Mouse (Mus musculus) kidney, postnatal 4 days (tissue): ENCODE results near the gene Aptx.

Experiments used
- DNase-seq, 2 experiments: peaks; one replicate each; pipeline ENCODE4 v3.0.0; 2021; ENCODE audit warnings: mixed read lengths in 2 of 2

The Aptx gene

DNA sequence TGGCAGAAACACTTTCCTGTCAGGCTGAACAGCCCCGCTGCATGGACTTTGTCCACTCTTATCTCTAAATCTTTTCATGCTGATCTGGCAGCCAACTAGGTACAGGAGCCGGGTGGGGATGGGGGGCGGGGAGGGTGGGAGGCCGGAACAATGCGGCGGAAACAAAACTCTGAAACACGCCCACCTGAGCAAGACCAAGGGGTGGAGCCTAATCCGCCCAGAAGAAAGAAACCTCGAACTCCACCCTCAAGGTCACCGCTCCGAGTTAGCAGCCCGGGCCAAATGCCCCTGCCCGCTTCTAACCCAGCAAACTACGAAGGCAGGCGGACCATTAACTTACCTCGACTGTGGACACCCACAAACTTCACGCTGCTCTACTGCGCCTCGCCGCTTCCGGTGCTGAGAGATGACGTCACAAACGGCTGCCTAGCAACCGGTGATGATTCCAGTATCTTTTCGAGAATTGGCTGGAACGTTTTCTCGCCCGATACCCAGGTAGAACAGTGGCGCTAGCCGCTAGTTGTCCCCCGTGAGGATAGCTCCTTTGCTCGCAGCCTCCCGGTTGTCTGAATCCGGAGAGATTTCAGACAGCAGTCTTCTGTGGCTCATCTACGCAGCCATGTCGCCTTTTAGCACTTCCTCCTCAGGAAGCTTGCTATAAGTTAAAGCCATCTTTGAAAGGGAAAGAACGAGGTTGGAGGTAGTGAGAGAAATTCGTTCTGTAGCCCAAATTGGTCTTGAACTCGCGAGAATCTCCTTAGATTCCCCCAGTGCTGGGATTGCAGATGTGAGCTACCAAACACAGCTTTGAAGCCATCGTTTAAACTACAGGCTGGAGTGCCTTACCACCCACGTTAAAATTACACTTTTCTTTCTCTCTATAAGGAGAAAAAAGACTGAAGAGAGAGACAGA lies at the start of gene Aptx:
TSS of gene Aptx (minus strand) at position 398 of the 913 bp plus-strand sequence.
- peak; percentile 97 for DNase-seq

- DNase-seq: no peak
Observed at GRCm38 (mm10) chr4:40735351-40735750, 32.4 kb upstream of the Aptx start.

GRCm38 (mm10) chr4:40731262-40731661 lies 28.3 kb upstream of the Aptx start:
- DNase-seq: no peak

DNA sequence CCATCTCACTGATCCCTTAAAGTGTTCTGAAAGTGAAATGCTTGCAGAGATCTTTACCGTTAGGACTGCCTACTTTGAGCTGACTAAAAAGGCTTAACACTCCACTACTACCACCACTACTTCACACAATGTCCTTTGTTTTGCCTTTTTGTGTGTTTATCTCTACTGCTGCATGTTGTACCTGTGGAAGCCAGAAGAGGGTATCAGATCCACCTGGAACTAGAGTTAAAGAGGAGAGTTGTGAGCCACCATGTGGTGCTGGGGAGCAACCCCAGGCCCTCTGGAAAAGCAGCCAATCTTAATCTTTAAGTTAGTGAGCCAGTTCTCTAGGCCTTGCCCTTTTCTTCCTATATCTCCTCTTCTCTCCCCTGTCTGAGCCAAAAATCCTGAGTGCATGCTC lies 24.3 kb upstream of the Aptx start:
- DNase-seq: no peak

DNA sequence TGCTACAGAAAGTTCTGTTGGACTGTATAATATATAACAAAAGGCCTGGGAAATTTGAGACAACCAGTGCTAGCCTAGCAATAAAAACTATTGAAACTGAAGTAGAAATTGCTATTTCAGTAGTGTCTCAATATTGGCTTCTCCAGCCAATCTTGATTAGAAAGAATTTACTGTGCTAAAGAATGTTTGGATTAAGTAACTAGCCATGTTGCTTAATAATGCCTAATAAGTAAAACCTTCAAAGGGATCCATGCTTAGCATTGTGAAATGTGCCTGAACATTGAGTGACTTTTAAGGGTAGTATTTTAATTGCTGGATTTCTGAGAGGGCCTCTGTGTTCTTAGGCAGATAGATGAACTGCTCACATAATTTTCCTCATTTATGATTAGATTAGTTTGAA lies 22.6 kb upstream of the Aptx start:
- DNase-seq: no peak

DNA sequence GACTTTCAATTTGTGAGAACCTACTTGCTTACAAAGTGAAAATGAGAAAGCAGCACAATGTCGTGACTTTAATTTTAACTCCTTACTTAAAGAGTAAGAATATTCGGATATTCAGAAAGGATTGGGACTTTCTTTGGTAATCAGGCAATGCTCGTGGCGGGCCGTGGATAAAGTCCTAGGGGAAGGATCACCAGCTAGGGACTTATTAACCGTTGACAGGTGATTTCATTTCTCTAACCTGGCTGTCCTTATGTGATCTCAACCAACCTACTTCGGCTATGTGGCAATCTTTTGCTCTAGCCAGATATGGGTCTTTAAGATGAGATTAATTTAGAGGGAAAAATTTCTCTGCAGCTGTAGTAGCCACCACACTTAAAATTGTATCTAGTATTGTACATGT lies 22.1 kb upstream of the Aptx start:
- no peak for DNase-seq

GRCm38 (mm10) chr4:40722687-40723460 lies 19.9 kb upstream of the Aptx start:
- peak; percentile 84 to 90 for DNase-seq

GRCm38 (mm10) chr4:40722011-40722666 lies 19.1 kb upstream of the Aptx start, which contains the start of gene Dnaja1:
TSS of gene Dnaja1 (plus strand) at chr4:40722150.
- peak; percentile 99 for DNase-seq

GRCm38 (mm10) chr4:40720910-40721309 lies 17.9 kb upstream of the Aptx start:
- DNase-seq: no peak

DNA sequence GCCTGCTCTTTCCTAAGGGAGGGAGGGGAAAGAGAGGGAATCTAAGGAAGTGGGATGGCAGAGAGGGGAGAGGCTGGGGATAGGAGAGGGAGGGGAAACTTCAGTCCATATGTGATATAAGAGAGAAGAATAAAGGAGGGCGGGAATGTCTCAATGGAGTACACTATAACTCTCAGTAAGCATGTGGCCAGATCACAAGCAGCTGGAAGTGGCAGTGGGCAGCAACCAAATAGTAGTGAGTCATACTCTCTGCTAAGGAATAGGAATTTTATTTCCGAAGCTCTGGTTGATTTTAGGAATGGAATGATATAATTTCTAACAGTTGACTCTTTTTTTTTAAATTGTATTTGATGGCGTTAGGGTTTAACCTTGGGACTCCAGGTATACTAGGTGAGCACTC lies 14.1 kb upstream of the Aptx start:
- DNase-seq: no peak

GRCm38 (mm10) chr4:40703710-40704275 lies 799 bp upstream of the Aptx start:
- DNase-seq: peak in 1 of 2 experiments; percentile 43

DNA sequence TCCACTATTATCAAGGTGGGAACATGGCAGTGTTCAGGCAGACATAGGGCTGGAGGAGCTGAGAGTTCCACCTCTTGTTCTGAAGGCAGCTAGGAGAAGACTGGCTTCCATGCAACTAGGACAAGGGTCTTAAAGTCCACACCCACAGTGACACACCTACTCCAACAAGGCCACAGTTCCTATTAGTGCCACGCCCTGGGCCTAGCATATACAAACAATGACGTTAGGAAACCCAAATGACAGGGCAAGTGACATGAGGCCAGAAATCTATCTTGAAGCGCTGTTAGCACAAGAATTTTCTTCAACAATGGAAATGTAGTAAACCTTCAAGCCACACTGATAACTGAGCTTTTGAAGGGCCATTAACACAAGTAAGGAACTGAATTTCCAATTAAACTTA lies 1.2 kb downstream of the Aptx start:
- no peak for DNase-seq

DNA sequence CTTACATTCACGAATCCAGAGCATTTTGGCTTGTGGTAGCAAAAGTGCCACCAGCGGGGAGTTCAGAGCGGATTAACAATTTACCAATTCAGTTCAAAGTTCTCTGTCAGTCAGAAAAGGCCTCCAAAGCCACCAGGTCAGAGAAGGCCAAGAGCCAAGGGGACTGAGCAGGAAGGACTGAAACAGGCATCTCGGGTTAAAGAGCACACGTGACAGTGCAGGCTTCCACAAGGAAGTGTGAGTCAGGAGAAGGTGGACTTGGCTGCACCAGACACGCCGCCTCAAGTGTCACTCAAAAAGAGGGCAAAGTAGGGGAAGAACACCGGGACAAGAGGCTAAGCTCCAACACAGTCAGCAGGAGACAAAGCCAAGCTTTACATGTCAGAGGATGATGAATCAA lies 2.8 kb downstream of the Aptx start:
- DNase-seq: peak; percentile 20 to 63

- DNase-seq: no peak
Observed at GRCm38 (mm10) chr4:40697059-40697458, 5.9 kb downstream of the Aptx start.

GRCm38 (mm10) chr4:40691100-40691499 lies 11.9 kb downstream of the Aptx start:
- no peak for DNase-seq

DNA sequence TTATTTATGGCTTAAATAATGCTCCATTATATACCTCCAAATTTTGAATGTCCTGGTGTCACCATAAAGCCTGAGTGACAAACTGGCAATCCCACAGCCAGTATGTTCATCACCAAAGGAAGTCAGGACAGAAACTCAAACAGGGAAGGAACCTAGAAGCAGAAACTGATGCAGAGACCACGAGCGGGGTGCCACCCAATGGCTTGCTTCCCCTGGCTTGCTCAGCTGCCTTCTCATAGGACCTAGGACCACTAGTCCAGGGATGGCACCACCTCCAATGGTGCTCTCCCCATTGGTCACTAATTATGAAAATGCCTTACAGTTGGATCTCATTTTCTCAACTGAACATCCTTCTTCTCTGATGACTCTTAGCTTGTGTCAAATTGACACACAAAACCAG lies 19.7 kb downstream of the Aptx start:
- DNase-seq: no peak

DNA sequence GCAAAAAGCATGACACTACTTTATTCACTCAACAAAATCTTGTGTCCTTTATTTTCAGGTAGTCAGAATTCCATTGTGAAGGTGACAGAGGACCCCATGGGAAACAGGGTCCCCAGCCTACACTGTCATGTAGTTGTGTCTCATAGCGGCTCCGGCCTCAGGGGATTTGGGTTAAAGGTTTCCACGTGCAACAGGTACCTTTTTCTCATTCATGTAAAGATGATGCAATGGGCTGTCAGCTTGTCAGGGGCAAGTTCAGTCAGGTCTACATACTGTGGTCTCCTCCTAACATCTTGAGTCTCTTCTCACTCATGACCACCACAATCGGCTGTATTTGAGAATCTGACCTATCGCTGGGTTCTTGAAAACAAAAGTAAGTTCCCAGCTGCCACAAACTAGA lies 20.6 kb downstream of the Aptx start:
- no peak for DNase-seq

DNA sequence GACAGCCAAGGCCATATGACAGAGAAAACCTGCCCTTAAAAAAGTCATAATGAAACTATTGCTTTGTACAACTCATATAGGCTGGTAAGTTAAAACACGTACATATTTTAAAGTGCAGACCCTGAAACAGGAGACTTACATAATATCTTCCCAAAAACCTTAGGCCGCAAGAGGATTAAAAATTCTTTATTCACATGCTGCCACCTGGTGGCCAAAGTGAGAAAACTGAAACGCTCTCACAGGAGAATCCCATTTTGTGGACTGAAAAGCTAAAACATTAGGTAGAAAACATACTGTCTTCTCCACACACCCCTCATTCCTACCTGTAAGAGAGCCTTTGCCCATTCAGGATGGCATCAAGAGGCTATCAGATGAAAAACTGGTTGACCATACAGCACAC lies 21.1 kb downstream of the Aptx start:
- peak; percentile 75 to 77 for DNase-seq

DNA sequence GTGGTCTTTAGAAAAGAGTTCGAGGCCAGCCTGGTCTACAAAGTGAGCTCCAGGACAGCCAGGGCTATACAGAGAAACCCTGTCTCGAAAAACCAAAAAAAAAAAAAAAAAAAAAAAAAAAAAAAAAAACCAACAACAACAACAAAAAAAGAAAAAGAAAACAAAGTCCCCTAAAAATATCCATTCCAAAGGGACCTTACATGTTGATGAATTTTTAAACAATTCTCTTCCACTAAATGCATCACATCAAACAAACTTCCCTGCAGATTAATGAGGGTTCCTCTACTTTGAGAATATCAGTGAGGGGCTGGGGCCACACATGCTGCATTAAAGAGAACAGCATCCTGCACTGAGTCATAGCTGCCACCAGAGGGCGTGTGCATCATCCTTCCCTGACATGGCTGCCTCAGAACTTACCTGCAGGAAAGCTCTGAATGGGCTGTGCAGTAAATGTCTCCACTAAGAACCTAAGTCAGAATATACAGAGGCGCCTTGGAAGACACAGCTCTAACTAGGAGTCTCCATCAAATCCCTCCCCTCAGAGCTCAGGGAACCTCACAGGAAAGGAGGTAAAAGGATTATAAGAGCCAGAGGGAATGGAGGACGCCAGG lies 22.6 kb downstream of the Aptx start:
- DNase-seq: peak; percentile 47 to 62

GRCm38 (mm10) chr4:40677132-40677531 lies 25.9 kb downstream of the Aptx start:
- DNase-seq: peak; percentile 54 to 69

DNA sequence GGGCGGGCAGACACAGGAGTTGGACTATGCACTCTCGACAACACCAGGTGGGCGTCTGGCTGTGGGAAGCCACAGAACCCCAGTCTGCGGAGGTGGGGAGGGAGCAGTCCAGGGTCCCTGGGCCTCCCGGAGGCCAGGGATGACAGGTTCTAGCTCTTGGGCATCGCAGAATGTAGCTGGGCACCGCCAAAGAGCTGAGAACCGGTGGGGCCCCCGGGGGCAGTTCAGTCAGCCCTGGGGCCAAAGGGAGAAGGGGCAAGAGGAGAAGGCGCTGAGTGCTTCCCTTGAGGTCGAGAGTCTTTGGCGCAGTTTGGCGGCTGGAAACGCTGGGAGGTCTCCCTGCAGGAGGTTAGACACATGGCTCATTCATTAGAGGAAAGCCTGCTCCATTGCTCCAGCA lies 26.7 kb downstream of the Aptx start:
- no peak for DNase-seq

DNA sequence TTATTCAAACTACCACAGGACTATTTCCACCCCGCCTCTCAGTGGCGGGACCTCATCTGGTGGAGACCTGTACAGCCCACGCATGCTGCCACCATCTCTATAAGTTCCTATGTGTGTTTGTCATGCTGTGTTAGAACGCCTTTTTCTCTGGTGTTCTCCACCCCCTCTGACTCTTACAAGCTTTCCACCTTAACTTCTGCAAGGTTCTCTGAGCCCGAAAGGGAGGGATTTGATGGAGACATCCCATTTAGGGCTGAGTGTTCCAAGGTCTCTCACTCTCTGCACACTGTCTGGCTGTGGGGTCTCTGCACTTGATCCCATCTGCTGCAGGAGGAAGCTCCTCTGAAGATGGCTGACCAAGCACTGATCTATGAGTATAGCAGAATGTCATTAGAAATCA lies 29.5 kb downstream of the Aptx start:
- no peak for DNase-seq
